In the genomic region with DNA sequence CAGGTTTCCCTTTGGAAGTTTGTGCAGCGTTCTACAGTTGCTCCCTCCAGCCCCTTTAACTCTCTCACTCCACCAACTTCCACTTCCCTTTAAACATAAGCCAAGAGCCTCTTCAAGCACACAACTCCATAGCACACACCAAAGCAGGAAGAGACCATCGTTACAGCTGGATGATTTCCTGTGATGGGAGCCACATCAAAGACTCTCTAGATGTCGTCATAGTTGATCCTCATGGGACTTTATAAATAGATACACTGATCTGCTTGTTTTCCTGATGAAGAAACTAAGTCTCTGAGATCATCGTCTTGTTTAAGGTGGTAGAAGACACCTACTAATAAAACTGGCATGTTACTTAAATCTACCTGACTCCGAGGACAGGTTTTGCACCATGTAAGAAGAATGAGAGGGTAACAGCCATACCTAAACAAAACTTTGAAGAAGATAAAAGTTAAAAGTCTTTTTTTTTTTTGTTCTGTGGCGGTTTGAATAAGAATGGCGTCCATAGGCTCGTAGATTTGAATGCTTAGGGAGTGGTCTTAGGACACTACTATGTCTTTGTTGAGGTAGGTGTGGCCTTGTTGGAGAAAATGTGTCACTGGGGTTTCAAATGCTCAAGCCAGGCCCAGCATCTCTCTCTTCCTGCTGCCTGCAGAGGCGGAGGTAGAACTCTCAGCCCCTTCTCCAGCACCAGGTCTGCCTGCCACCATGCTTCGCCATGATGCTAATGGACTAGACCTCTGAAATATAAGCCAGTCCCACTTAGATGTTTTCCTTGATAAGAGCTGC, we compare ENCODE assay signal across 14 mouse cellular contexts.
"Had no signal": no experiment of that assay in that cellular context is flagged by ENCODE, and none has a peak within 500 bp of the region (broad histone marks: within the 10 kb centered on the region; RNA-seq: fewer than 3 reads in every experiment).

No protein-coding gene starts in this region.

- H3K9ac ChIP-seq: limb, embryonic 13.5 days; liver, embryonic 15.5 days; neural tube, embryonic 13.5 days had no signal

- DNase-seq: kidney, adult 8-10 months; kidney, postnatal 25 days; lung, postnatal 4 days; midbrain, embryonic 14.5 days; right cerebral cortex, postnatal 14 days; thymus, adult 18-20 months; thymus, postnatal 14 days had no signal

- ATAC-seq: intestine, embryonic 16.5 days had no signal

- H3K4me2 ChIP-seq: limb, embryonic 13.5 days; liver, embryonic 11.5 days; liver, embryonic 15.5 days; neural tube, embryonic 13.5 days had no signal

- H3K27me3 ChIP-seq: limb, embryonic 13.5 days; liver, embryonic 15.5 days; neural tube, embryonic 13.5 days had no signal

- H3K36me3 ChIP-seq: limb, embryonic 13.5 days; liver, embryonic 15.5 days; midbrain, embryonic 10.5 days; neural tube, embryonic 13.5 days had no signal

- H3K4me1 ChIP-seq: liver, embryonic 15.5 days; midbrain, embryonic 10.5 days; neural tube, embryonic 13.5 days had no signal

- H3K4me3 ChIP-seq: left cerebral cortex, adult 2 months; limb, embryonic 13.5 days; liver, embryonic 15.5 days; midbrain, embryonic 10.5 days; neural tube, embryonic 13.5 days had no signal

- H3K27ac ChIP-seq: left cerebral cortex, adult 2 months; limb, embryonic 13.5 days; liver, embryonic 15.5 days; midbrain, embryonic 10.5 days; neural tube, embryonic 13.5 days had no signal

- H3K9me3 ChIP-seq: liver, embryonic 15.5 days had no signal
